Mouse (Mus musculus) embryonic facial prominence, embryonic 14.5 days (tissue): Measurements from ENCODE around the gene Spem2. TPM values are rescaled to one million over a fixed set of nuclear protein-coding genes. Genes with fewer than 3 reads are reported as not detected.

ENCODE experiments used
- ATAC-seq: fragments of 200-750 bp; cut with Nextera tagmentation; 2 replicates; pipeline ENCODE4 v1.8.0; 2017; ENCODE audit warnings: low read depth, moderate number of reproducible peaks, moderate TSS enrichment
- DNase-seq: peaks from one replicate; pipeline ENCODE4 v3.0.0-alpha.2; 2015; ENCODE audit warnings: low spot score
- H3K27ac ChIP-seq: fragments of 300-500 bp; sonication (generic); replicated peaks from 2 replicates; pipeline ENCODE4 v1.5.1; 2014; ENCODE audit warnings: low read depth, mild to moderate bottlenecking, low read length, moderate library complexity
- H3K27me3 ChIP-seq: fragments of 300-500 bp; sonication (generic); replicated peaks from 2 replicates; pipeline ENCODE4 v1.6.1; 2014; ENCODE audit warnings: low read length; ENCODE audit not compliant: control insufficient read depth, insufficient read depth
- H3K36me3 ChIP-seq: fragments of 300-500 bp; sonication (generic); 2 replicates; pipeline ENCODE4 v1.6.1; 2014; ENCODE audit warnings: low read length, mixed read lengths; ENCODE audit not compliant: control insufficient read depth, insufficient read depth
- H3K4me1 ChIP-seq: fragments of 300-500 bp; sonication (generic); 2 replicates; pipeline ENCODE4 v1.6.1; 2014; ENCODE audit warnings: antibody characterized with exemption, low read length; ENCODE audit not compliant: control insufficient read depth, insufficient read depth
- H3K4me2 ChIP-seq: fragments of 300-500 bp; sonication (generic); 2 replicates; pipeline ENCODE4 v1.6.1; 2014; ENCODE audit warnings: low read depth, mild to moderate bottlenecking, low read length, moderate library complexity, mixed read lengths
- H3K4me3 ChIP-seq: fragments of 300-500 bp; sonication (generic); 2 replicates; pipeline ENCODE4 v1.5.1; 2014; ENCODE audit warnings: low read depth, mild to moderate bottlenecking, low read length
- H3K9ac ChIP-seq: fragments of 300-500 bp; sonication (generic); 2 replicates; pipeline ENCODE4 v1.6.1; 2014; ENCODE audit warnings: low read depth, mild to moderate bottlenecking, low read length, moderate library complexity, mixed read lengths
- H3K9me3 ChIP-seq: fragments of 300-500 bp; sonication (generic); 2 replicates; pipeline ENCODE4 v1.6.1; 2016; ENCODE audit warnings: low read length; ENCODE audit not compliant: control insufficient read depth
- WGBS: fragments of 180-500 bp; shearing (Covaris S2); extraction: QIAGEN DNeasy Blood & Tissue Kit; methylation state at CpG from one replicate; pipeline ENCODE4 v1.1.7; 2014; 5-methylcytosine and 5-hydroxymethylcytosine counted together
- polyA plus RNA-seq: library from polyadenylated mRNA; unstranded; fragments of >200 nt; fragmentation: Nextera tagmentation; extraction: Ambion mirVana; gene quantifications from 2 replicates; pipeline ENCODE4 v1.2.1, GENCODE M21; 2014

The Spem2 gene
- polyA plus RNA-seq, 1 experiment from 2014 or later = not detected

DNA sequence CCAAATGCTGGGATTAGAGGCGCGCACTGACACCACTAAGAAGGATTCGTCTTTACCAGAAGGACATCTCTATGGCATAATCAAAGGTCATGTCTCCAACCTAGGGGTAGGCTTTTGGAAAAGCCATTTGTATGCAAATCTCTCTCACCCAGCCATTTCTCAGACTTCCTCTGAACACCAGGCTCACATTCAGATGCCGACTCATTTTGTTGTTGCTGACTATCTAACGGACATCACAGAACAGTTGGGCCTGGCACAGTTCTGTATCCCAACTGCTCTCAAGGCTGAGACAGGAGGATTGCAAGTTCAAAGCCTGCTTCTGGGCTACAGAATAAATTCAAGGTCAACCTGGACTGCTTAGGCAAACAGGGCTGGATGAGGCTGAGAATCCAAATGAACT, 31.0 kb downstream of the Spem2 start:
- WGBS = 91% methylated on average over 5 of the region's 5 CpGs
- H3K27ac ChIP-seq = no peak overlapping the region
- H3K27me3 ChIP-seq = no peaks in the 10 kb centered on the region
- DNase-seq (no peak), ATAC-seq (no peak)
- no peak overlapping the region for H3K4me2 ChIP-seq
- no peaks in the 10 kb centered on the region for H3K9me3 ChIP-seq
- no peaks in the 10 kb centered on the region for H3K4me1 ChIP-seq
- no peaks in the 10 kb centered on the region for H3K36me3 ChIP-seq
- no peak overlapping the region for H3K9ac ChIP-seq
- no peak overlapping the region for H3K4me3 ChIP-seq

DNA sequence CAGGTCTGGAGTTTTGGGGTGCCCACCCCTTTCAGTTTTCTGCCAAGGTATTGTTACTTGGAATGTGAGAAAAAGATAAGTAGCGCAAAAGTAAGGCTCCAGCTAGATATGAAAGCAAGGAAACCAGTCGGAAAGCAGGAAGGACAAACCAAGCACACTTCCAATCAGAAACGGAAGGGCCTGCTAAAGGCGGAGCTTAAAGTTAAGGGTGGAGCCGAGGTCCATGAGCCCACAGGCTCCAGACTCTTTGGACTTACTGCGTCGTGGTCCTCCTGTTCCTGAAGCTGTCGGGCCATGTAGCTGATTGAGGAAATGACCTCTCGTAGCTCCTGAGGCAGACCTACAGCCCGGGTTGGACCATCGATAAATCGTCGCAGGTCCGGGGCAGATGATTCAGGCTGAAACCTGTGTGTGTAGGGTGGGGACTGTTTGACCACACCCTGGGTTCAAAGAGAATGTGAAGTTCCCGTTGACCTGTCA, 33.4 kb downstream of the Spem2 start:
- H3K4me3 ChIP-seq = no peak overlapping the region
- DNase-seq (no peak), ATAC-seq (no peak)
- peak overlapping the region; percentile 15 for H3K4me2 ChIP-seq
- H3K27me3 ChIP-seq = no peaks in the 10 kb centered on the region
- H3K9me3 ChIP-seq = no peaks in the 10 kb centered on the region
- H3K36me3 ChIP-seq = no peaks in the 10 kb centered on the region
- H3K27ac ChIP-seq = no peak overlapping the region
- WGBS = 52% methylated on average over 15 of the region's 15 CpGs
- no peaks in the 10 kb centered on the region for H3K4me1 ChIP-seq
- H3K9ac ChIP-seq = no peak overlapping the region

DNA sequence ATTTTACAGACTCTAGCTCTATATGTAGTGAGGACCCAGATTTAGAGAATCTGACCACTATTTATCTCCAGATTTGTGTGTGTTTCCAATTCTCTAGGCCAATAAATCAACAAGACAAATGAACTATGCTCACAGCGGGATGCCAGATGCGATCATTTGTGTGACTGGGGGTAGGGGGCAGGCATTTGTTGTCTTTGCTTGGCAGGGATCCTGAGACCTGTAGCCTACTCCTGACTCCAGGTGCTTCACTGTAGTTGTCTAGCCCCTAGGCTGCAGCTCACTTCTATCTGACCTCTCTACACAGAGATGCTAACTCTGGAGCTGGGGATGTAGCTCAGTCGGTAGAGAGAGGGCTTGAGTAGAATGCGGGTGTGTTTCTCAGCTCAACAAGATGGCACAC, 36.4 kb downstream of the Spem2 start:
- no peaks in the 10 kb centered on the region for H3K27me3 ChIP-seq
- ATAC-seq (no peak), DNase-seq (no peak)
- no peak overlapping the region for H3K9ac ChIP-seq
- WGBS = 31% methylated on average over 4 of the region's 4 CpGs
- no peak overlapping the region for H3K4me3 ChIP-seq
- no peaks in the 10 kb centered on the region; the same call in 1 of the 2 replicates for H3K4me1 ChIP-seq
- H3K27ac ChIP-seq = no peak overlapping the region
- peaks cover 7% of the 10 kb centered on the region for H3K36me3 ChIP-seq
- H3K9me3 ChIP-seq = no peaks in the 10 kb centered on the region
- no peak overlapping the region for H3K4me2 ChIP-seq

GRCm38 (mm10) chr11:69778985-69779384, 39.3 kb downstream of the Spem2 start:
- no peaks in the 10 kb centered on the region for H3K27me3 ChIP-seq

GRCm38 (mm10) chr11:69778258-69778982, 39.8 kb downstream of the Spem2 start:
- peaks cover 22% of the 10 kb centered on the region for H3K36me3 ChIP-seq
- no peaks in the 10 kb centered on the region for H3K27me3 ChIP-seq
- ATAC-seq = peak; percentile 41
- H3K9ac ChIP-seq = no peak overlapping the region
- WGBS = 65% methylated on average over 19 of the region's 23 CpGs
- H3K4me2 ChIP-seq = no peak overlapping the region
- peak; percentile 56 for DNase-seq
- H3K27ac ChIP-seq = no peak overlapping the region
- no peak overlapping the region for H3K4me3 ChIP-seq
- H3K9me3 ChIP-seq = no peaks in the 10 kb centered on the region
- no peaks in the 10 kb centered on the region; the same call in 1 of the 2 replicates for H3K4me1 ChIP-seq

More at GRCm38 (mm10) chr11:69778985-69779384, 39.3 kb downstream of the Spem2 start:
- H3K9ac ChIP-seq = no peak overlapping the region
- ATAC-seq (no peak), DNase-seq (no peak)
- H3K36me3 ChIP-seq = peaks cover 22% of the 10 kb centered on the region
- no peaks in the 10 kb centered on the region for H3K9me3 ChIP-seq
- no peak overlapping the region for H3K4me2 ChIP-seq
- no peak overlapping the region for H3K4me3 ChIP-seq
- no peak overlapping the region for H3K27ac ChIP-seq
- H3K4me1 ChIP-seq = no peaks in the 10 kb centered on the region; the same call in 1 of the 2 replicates
- WGBS = 38% methylated on average over 7 of the region's 7 CpGs

DNA sequence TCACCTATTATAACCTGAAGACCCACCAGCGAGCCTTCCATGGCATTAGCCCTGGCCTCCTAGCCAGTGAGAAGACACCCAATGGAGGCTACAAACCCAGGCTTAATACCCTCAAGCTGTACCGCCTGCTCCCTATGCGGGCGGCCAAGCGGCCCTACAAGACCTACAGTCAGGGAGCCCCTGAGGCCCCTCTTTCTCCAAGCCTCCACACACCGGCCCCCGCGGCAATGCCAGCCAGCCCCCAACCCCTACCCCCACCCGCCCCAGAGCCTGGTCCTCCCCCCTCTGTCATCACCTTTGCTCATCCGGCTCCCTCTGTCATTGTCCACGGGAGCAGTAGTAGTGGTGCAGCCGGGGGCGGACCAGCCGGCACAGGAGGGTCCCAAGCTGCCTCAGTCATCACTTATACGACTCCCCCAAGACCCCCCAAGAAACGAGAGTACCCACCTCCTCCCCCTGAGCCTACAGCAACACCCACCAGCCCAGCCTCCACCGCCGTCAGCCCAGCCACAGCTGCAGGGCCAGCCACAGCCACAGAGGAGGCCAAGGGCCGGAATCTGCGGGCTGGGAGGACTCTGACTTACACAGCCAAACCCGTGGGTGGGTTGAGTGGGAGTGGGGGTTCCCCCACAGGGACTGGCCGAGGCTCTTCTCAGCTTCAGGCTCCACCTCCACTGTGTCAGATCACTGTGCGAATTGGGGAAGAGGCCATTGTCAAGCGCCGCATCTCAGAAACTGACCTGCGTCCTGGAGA, 40.6 kb downstream of the Spem2 start:
- Histone ChIP-seq H3K4me3 (no peak overlapping the region), H3K9ac (no peak overlapping the region), H3K4me2 (no peak overlapping the region), H3K27ac (no peak overlapping the region), H3K9me3 (no peaks in the 10 kb centered on the region), H3K36me3 (peaks cover 29% of the 10 kb centered on the region), H3K4me1 (no peaks in the 10 kb centered on the region; the same call in 1 of the 2 replicates), H3K27me3 (no peaks in the 10 kb centered on the region)
- no peak for ATAC-seq
- 57% methylated on average over 20 of the region's 26 CpGs for WGBS
- no peak for DNase-seq

- ATAC-seq = no peak
- no peak overlapping the region for H3K27ac ChIP-seq
- H3K36me3 ChIP-seq = peaks cover 29% of the 10 kb centered on the region
- H3K27me3 ChIP-seq = no peaks in the 10 kb centered on the region
- H3K4me2 ChIP-seq = no peak overlapping the region
- no peaks in the 10 kb centered on the region for H3K9me3 ChIP-seq
- DNase-seq = no peak
- no peak overlapping the region for H3K4me3 ChIP-seq
- no peak overlapping the region for H3K9ac ChIP-seq
- WGBS = 81% methylated on average over 20 of the region's 20 CpGs
- no peaks in the 10 kb centered on the region; the same call in 1 of the 2 replicates for H3K4me1 ChIP-seq
Measured at GRCm38 (mm10) chr11:69776488-69776887, 41.8 kb downstream of the Spem2 start.

DNA sequence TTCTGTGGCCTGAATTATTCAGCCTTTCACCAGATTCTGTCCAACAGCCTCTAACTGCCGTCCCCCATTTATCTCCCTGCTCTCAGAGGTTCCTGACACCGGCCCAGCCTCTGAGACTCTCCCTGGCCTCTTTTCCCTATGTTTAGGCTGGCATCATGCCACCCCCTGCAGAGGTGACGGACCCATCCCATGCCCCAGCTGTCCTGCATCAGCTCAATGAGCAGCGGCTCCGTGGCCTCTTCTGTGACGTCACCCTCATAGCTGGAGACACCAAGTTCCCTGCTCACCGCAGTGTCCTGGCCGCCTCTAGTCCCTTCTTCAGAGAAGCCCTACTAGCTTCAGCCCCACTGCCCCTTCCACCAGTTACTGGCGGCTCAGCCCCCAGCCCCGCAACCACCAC, 42.5 kb downstream of the Spem2 start:
- no peak for ATAC-seq
- Histone ChIP-seq H3K9me3 (no peaks in the 10 kb centered on the region), H3K27me3 (no peaks in the 10 kb centered on the region), H3K4me1 (no peaks in the 10 kb centered on the region; the same call in 1 of the 2 replicates), H3K36me3 (peaks cover 29% of the 10 kb centered on the region), H3K9ac (0 out of 2 replicates have a peak overlapping the region, but pooled peaks have one; percentile 8), H3K4me3 (no peak overlapping the region), H3K27ac (no peak overlapping the region), H3K4me2 (no peak overlapping the region)
- no peak for DNase-seq
- WGBS = 74% methylated on average over 10 of the region's 10 CpGs
